Mouse (Mus musculus): Measurements from ENCODE around the gene Plekhn1. TPM values are rescaled to one million over a fixed set of nuclear protein-coding genes. Genes with fewer than 3 reads are reported as not detected.

The Plekhn1 gene
- 10 to 100 TPM; 32.8 to 37.8 TPM for total RNA-seq (2021)

GRCm38 (mm10) chr4:156234701-156235213, at the start of gene Plekhn1:
Plekhn1 (minus strand) TSS chr4:156234857.
- intact Hi-C loops (cut with DNase I), result no loop called here
- DNase-seq (ENCODE audit: low spot score in 2 of 2), result peak; percentile 75 to 79

- DNase-seq (ENCODE audit: low spot score in 2 of 2), result no peak
- intact Hi-C loops (cut with DNase I), result no loop called here
These were observed 20.6 kb upstream of the Plekhn1 start, which contains the start of gene Samd11 for GRCm38 (mm10) chr4:156255078-156255839. Samd11 (minus strand) TSS chr4:156255657.

- intact Hi-C loops (cut with DNase I), result no loop called here
- DNase-seq (ENCODE audit: low spot score in 2 of 2), result no peak
These were observed 19.9 kb upstream of the Plekhn1 start for GRCm38 (mm10) chr4:156254361-156255077.

DNA sequence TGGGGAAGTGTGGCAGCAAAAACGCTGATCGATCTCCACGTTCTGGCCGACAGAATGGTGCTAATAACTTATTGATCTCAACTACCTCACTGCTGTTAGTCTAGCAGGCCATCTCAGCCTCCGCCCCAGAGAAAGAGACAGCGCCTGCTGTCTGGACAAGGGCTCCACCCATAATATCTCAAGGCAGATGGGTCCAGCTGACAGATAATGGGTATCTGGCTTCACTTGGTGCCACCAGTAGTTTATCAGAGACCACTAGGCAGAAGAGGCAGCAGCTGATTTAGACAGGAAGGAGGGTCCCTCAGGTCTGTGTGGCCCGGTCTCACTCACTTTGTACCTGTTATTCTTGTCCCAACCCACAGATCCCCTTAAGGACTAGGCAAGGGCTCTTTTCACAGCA, 18.4 kb upstream of the Plekhn1 start:
- intact Hi-C loops (cut with DNase I), result no loop called here
- no peak for DNase-seq (ENCODE audit: low spot score in 2 of 2)

DNA sequence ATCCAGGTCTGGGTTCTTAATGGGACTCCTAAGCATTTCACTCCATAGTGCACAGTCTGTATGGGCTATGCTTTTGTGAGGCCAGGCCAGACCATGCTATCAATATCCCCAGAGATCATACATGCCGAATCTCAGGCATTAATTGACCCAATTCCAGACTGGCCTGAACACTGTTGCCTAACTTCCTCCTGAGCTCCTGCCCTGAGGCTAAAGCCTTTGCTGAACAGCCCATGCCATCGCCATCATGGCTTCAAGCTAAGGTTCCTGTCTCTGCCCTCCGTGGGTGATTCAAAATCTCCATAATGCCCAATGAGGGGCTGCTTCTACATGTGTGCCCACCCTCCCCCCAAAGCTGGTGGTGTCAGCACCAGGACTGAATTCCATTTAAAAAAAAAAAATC, 18.0 kb upstream of the Plekhn1 start:
- no peak for DNase-seq (ENCODE audit: low spot score in 2 of 2)
- intact Hi-C loops (cut with DNase I), result no loop called here

DNA sequence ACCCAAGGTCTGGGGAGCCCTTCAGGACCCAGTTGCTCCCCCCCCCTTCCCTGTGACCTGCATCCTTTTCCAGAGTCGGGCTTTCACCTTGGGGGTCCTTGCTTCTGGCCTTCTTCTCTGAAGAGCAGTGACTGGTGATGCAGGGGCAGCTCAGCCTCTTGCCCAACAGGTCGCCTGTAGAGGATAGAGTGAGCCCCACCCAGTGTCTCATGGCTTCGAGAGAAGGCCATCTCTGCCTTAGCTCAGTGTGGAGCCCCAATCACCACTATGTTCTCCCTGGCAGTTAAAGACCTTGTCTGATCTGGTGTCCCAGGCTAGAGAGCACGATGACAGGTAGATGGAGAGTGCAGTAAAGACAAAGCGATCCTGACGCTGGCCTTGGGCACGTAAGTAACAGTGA, 17.5 kb upstream of the Plekhn1 start:
- intact Hi-C loops (cut with DNase I), result no loop called here
- no peak for DNase-seq (ENCODE audit: low spot score in 2 of 2)

- no peak for DNase-seq (ENCODE audit: low spot score in 2 of 2)
- intact Hi-C loops (cut with DNase I), result no loop called here
These were observed 16.4 kb upstream of the Plekhn1 start for GRCm38 (mm10) chr4:156251081-156251480.

GRCm38 (mm10) chr4:156249567-156249966, 14.9 kb upstream of the Plekhn1 start:
- intact Hi-C loops (cut with DNase I), result no loop called here
- DNase-seq (ENCODE audit: low spot score in 2 of 2), result no peak

DNA sequence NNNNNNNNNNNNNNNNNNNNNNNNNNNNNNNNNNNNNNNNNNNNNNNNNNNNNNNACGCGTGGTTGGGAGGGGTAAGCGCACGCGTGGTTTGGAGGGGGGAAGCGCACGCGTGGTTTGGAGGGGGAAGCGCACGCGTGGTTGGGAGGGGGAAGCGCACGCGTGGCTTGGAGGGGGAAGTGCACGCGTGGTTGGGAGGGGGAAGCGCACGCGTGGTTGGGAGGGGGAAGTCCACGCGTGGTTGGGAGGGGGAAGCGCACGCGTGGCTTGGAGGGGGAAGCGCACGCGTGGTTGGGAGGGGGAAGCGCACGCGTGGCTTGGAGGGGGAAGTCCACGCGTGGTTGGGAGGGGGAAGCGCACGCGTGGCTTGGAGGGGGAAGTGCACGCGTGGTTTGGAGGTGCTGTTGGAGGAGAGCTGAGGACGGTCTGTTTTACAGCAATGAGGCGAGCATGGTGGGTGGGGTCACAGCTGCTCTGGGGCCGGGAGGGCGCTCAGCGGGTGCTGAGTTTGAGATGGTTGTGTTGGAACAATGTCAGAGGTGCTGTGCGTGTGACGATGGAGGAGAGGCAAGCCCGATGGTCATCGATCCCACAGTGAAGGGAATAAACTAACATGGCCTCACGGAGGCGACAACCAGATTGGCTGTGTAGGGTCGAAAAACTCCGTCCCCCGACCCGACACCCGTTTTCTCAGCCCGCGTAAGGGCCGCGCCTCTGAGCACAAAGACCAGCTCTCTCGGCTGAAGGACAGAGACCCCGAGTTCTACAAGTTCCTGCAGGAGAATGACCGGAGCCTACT, 2.2 kb upstream of the Plekhn1 start:
- intact Hi-C loops (cut with DNase I), result no loop called here
- no peak for DNase-seq (ENCODE audit: low spot score in 2 of 2)

DNA sequence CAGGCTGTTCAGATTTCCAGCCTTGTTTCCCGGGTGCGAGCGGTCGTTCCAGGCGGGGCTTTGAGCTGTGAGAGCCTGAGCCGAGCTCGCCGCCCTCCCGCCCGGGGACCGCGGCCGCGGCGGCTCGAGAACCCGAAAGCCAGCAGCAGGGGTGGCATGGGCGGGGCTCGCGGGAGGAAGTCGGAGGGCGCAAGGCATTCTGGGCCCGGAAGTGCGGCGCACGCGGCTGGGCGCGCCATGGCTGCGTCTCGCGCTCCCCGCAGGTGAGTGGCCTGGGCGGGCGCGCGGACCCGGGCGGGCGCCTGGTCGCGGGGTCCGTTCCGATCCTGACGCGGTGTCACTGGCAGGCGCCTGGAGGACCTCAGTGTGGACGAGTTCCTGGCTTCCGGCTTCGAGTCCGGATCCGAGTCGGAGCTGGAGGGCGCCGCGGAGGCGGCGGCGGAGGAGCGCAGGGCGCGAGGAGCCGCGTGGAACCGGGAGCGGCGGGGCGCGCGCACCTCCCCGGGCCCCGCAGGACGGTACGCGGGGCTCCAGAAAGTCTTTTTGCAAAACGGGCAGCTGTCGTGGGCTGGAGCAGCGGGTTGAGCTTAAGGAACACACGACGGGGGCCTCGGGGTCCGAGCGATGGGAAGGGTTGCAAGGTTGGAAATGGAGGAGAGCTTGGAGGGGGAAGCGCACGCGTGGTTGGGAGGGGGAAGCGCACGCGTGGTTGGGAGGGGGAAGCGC, 1.3 kb upstream of the Plekhn1 start, which contains the start of gene Noc2l:
Gene Noc2l (plus strand): TSS at position 203 of the 726 bp plus-strand sequence.
- DNase-seq (ENCODE audit: low spot score in 2 of 2), result peak; percentile 91 to 92
- intact Hi-C loops (cut with DNase I), result no loop called here

DNA sequence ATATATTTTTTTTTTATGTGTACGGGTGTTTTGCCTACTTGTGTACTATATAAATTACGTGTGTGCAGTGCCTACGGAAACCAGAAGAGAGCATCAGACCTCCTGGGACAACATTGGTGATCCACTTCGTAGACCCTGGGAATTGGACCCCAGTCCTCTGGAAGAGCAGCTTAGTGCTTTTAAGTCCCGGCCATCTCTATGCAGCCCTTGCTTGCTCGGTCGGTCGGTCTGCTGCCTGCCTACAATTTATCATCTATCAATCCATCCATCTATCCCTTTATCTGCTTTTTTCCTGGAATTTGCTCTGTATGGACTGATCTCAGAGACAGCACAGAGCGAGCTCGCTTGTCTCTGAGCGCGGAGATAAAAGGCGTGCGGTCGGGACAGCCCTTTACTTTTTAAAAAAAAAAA, 708 bp upstream of the Plekhn1 start:
- DNase-seq (ENCODE audit: low spot score in 2 of 2), result no peak
- intact Hi-C loops (cut with DNase I), result no loop called here

DNA sequence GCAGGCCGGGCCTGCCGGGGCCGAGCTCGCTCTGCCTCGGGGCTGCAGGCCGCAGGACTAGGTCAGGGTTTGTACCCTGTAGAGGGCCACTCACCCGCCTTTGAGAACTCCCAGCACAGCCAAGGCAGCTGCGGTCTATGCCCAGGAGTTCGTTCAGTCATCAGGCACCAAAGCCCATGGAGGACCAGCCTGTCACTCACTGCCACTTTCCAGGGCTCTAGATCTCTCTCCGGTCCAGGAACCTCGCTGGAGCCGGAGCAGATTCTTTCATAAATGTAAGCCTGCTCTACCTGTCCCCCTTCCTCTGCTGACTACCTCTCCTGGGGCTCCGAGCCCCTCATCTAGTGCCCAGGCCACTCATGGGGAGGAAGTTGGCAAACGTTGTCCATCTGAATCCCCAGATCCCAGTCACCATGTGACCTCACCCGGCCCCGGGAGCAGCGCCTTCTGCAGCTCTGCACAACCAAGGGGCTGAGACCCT, 596 bp downstream of the Plekhn1 start:
- DNase-seq (ENCODE audit: low spot score in 2 of 2), result no peak
- intact Hi-C loops (cut with DNase I), result no loop called here

- peak in 1 of 2 experiments; percentile 78 for DNase-seq (ENCODE audit: low spot score in 2 of 2)
- intact Hi-C loops (cut with DNase I), result loop anchor here (2.0 kb wide), 1 partner anchor 24 kb away; no protein-coding TSS in a partner anchor
These were observed 6.1 kb downstream of the Plekhn1 start for GRCm38 (mm10) chr4:156228393-156229024.

DNA sequence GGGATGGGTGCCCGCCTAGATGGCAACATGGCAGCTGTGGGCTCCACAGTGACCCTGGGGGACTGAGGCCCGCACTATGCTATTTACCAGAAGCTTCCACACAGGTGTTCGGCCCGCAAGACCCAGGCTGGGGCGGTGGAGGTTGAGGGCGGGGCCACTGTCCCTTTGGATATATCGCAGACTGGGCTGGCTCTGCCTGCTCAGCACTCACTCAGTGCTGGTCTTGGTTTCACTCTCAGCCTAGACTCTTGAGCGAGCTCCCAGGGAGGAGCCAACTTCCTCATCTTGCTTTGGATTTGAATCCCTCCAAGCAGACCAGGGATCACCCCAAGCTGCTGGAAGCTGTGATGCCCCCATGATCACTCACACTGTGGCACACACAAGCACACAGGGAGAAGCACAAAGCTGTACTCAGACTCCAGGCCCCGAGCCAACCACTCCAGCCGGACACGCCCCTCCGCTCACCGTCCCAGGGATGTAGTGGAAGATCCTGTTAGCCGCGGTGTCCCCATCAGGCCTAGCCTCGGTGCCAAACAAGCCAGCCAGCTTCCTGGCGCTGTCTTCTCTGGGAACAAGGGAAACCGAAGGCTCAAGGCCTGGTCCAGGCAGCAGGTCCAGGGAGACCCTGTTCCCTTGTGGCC, 6.8 kb downstream of the Plekhn1 start:
- intact Hi-C loops (cut with DNase I), result loop anchor here (2.0 kb wide), 1 partner anchor 23 kb away; no protein-coding TSS in a partner anchor
- DNase-seq (ENCODE audit: low spot score in 2 of 2), result no peak

GRCm38 (mm10) chr4:156224276-156224675, 10.4 kb downstream of the Plekhn1 start:
- intact Hi-C loops (cut with DNase I), result no loop called here

GRCm38 (mm10) chr4:156219936-156220335, 14.7 kb downstream of the Plekhn1 start:
- intact Hi-C loops (cut with DNase I), result no loop called here
- no peak for DNase-seq (ENCODE audit: low spot score in 2 of 2)

More at GRCm38 (mm10) chr4:156224276-156224675, 10.4 kb downstream of the Plekhn1 start:
- no peak for DNase-seq (ENCODE audit: low spot score in 2 of 2)

DNA sequence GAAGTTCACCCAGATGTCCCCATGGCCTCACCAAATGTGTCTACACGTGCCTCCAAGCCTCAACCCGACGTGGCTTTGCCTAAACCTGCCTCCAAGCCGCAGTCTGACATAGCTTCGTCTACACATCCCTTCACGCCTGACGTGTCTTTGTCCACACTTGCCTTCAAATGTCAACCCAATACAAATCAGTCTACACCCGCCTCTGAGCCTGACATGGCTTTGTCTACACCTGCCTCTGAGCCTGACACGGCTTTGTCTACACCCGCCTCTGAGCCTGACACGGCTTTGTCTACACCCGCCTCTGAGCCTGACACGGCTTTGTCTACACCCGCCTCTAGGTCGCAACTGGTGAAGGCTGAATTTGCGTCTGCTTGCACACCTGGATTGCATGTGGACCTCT, 16.8 kb downstream of the Plekhn1 start:
- no peak for DNase-seq (ENCODE audit: low spot score in 2 of 2)
- intact Hi-C loops (cut with DNase I), result no loop called here

- no peak for DNase-seq (ENCODE audit: low spot score in 2 of 2)
- intact Hi-C loops (cut with DNase I), result no loop called here
These were observed 17.5 kb downstream of the Plekhn1 start for GRCm38 (mm10) chr4:156217022-156217669.
